Mouse (Mus musculus): ENCODE data around the gene Triobp.

The Triobp gene

GRCm38 (mm10) chr15:78947657-78948056 lies at the start of gene Triobp:
Triobp (plus strand) TSS chr15:78947724.
- TF ChIP-seq GATA4 (IDR thresholded peaks at IDR 0.05; ENCODE audit: insufficient replicate concordance, low read length): no peak

- TF ChIP-seq GATA4 (IDR thresholded peaks at IDR 0.05; ENCODE audit: insufficient replicate concordance, low read length): no peak
These were observed 49.0 kb upstream of the Triobp start for GRCm38 (mm10) chr15:78898507-78899001.

GRCm38 (mm10) chr15:78899409-78899739 lies 48.1 kb upstream of the Triobp start, which contains the start of gene Gm49510:
Gm49510 (plus strand) TSS chr15:78899667.
- TF ChIP-seq GATA4 (IDR thresholded peaks at IDR 0.05; ENCODE audit: insufficient replicate concordance, low read length): no peak

GRCm38 (mm10) chr15:78899740-78900584 lies 47.6 kb upstream of the Triobp start, which contains the start of gene Sh3bp1:
Sh3bp1 (plus strand) TSS chr15:78899768.
- no peak for TF ChIP-seq GATA4 (IDR thresholded peaks at IDR 0.05; ENCODE audit: insufficient replicate concordance, low read length)

- no peak for TF ChIP-seq GATA4 (IDR thresholded peaks at IDR 0.05; ENCODE audit: insufficient replicate concordance, low read length)
These were observed 46.7 kb upstream of the Triobp start for GRCm38 (mm10) chr15:78900585-78901421.

- no peak for TF ChIP-seq GATA4 (IDR thresholded peaks at IDR 0.05; ENCODE audit: insufficient replicate concordance, low read length)
These were observed 46.1 kb upstream of the Triobp start for GRCm38 (mm10) chr15:78901422-78901789.

- no peak for TF ChIP-seq GATA4 (IDR thresholded peaks at IDR 0.05; ENCODE audit: insufficient replicate concordance, low read length)
These were observed 44.3 kb upstream of the Triobp start for GRCm38 (mm10) chr15:78903243-78903642.

- no peak for TF ChIP-seq GATA4 (IDR thresholded peaks at IDR 0.05; ENCODE audit: insufficient replicate concordance, low read length)
These were observed 39.1 kb upstream of the Triobp start for GRCm38 (mm10) chr15:78908399-78908798.

GRCm38 (mm10) chr15:78908982-78909381 lies 38.5 kb upstream of the Triobp start:
- TF ChIP-seq GATA4 (IDR thresholded peaks at IDR 0.05; ENCODE audit: insufficient replicate concordance, low read length): no peak

GRCm38 (mm10) chr15:78912040-78912439 lies 35.5 kb upstream of the Triobp start:
- TF ChIP-seq GATA4 (IDR thresholded peaks at IDR 0.05; ENCODE audit: insufficient replicate concordance, low read length): no peak

- TF ChIP-seq GATA4 (IDR thresholded peaks at IDR 0.05; ENCODE audit: insufficient replicate concordance, low read length): no peak
These were observed 33.9 kb upstream of the Triobp start, which contains the start of gene Pdxp for GRCm38 (mm10) chr15:78913632-78914090. Pdxp (plus strand) TSS chr15:78913919.

GRCm38 (mm10) chr15:78914091-78914822 lies 33.3 kb upstream of the Triobp start:
- no peak for TF ChIP-seq GATA4 (IDR thresholded peaks at IDR 0.05; ENCODE audit: insufficient replicate concordance, low read length)

- TF ChIP-seq GATA4 (IDR thresholded peaks at IDR 0.05; ENCODE audit: insufficient replicate concordance, low read length): no peak
These were observed 32.5 kb upstream of the Triobp start for GRCm38 (mm10) chr15:78914823-78915659.

GRCm38 (mm10) chr15:78915660-78916017 lies 31.9 kb upstream of the Triobp start:
- no peak for TF ChIP-seq GATA4 (IDR thresholded peaks at IDR 0.05; ENCODE audit: insufficient replicate concordance, low read length)
